Mouse (Mus musculus) embryonic fibroblast, embryonic 13.5 days (primary cell): ENCODE data around the gene Card9.

Experiments used
- CTCF ChIP-seq: IDR thresholded peaks from 2 replicates; pipeline ENCODE4 v1.5.1; 2011; ENCODE audit warnings: mild to moderate bottlenecking, control low read depth, low read length, moderate library complexity, borderline replicate concordance; ENCODE audit not compliant: insufficient read depth
- POLR2A ChIP-seq: IDR thresholded peaks from 2 replicates; pipeline ENCODE4 v1.6.1; 2011; ENCODE audit warnings: low read depth, mild to moderate bottlenecking, control low read depth, low read length, moderate library complexity

- TF ChIP-seq CTCF: no peak
- TF ChIP-seq POLR2A: no peak
Observed at GRCm38 (mm10) chr2:26338302-26339203, 22.2 kb downstream of the Card9 start.
